Mouse (Mus musculus): ENCODE measurements around the gene Gm21976.

DNA sequence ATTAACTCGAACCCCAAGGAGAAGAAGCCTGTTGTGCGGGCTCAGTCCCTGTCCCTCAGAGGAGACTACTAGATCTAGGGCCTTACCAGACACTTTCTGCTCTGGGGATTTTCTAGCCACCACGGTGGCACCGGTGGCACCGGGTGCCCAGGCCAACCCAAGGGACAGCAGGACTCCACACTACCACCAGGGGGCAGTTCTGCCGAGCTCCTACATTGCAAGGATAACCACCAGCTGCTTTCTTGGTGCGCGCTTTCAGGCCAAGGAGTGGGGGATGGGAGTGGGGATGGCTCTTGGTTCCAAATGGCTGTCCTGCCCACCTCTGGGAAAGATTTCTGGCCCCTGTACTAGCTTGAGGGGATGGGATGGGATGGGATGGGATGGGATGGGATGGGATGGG, 71.8 kb downstream of the Gm21976 start:
- TF ChIP-seq CTCF (IDR thresholded peaks at IDR 0.05; ENCODE audit: control insufficient read depth, insufficient read depth, insufficient replicate concordance, low read depth, low read length): peak; percentile 42; the same call in 1 of the 2 replicates
- no peak for TF ChIP-seq POLR2A (IDR thresholded peaks at IDR 0.05; ENCODE audit: control insufficient read depth, low read depth, low read length)
